Mouse (Mus musculus): ENCODE measurements around the gene Pank4. TPM values are rescaled to one million over a fixed set of nuclear protein-coding genes. Genes with fewer than 3 reads are reported as not detected.
A peak's percentile ranks its signal among the peaks of the same experiment; 100 is the strongest.

The Pank4 gene
- polyA plus RNA-seq, 1 experiment from 2014 or later, result 31.5 TPM

GRCm38 (mm10) chr4:154926969-154927898 is 36.7 kb upstream of the Pank4 start:
- H3K4me1 ChIP-seq (replicated peaks; ENCODE audit: control insufficient read depth, insufficient read depth, low read length), result no peaks in the 10 kb centered on the region
- peak overlapping the region; percentile 12; the same call in 1 of the 2 replicates for H3K9ac ChIP-seq (ENCODE audit: low read depth, low read length)
- DNase-seq (ENCODE audit: low spot score) (no peak), ATAC-seq (ENCODE audit: low FRiP score) (no peak)
- H3K27ac ChIP-seq (ENCODE audit: low read depth, low read length), result no peak overlapping the region
- no peaks in the 10 kb centered on the region for H3K36me3 ChIP-seq (ENCODE audit: control insufficient read depth, insufficient read depth, low read length)
- H3K9me3 ChIP-seq (ENCODE audit: control insufficient read depth, low read length), result no peaks in the 10 kb centered on the region
- H3K4me2 ChIP-seq (replicated peaks; ENCODE audit: low read depth, low read length), result no peak overlapping the region
- no peak overlapping the region for H3K4me3 ChIP-seq (ENCODE audit: low read depth, low read length)
- no peaks in the 10 kb centered on the region for H3K27me3 ChIP-seq (ENCODE audit: control insufficient read depth, insufficient read depth, low read length)
- WGBS, result 64% methylated on average over 9 of the region's 9 CpGs

GRCm38 (mm10) chr4:154927899-154928337 is 36.0 kb upstream of the Pank4 start:
- DNase-seq (ENCODE audit: low spot score), result no peak
- no peaks in the 10 kb centered on the region for H3K36me3 ChIP-seq (ENCODE audit: control insufficient read depth, insufficient read depth, low read length)
- no peak overlapping the region for H3K9ac ChIP-seq (ENCODE audit: low read depth, low read length)
- H3K27ac ChIP-seq (ENCODE audit: low read depth, low read length), result no peak overlapping the region
- 75% methylated on average over 5 of the region's 5 CpGs for WGBS
- no peak for ATAC-seq (ENCODE audit: low FRiP score)
- no peak overlapping the region for H3K4me2 ChIP-seq (replicated peaks; ENCODE audit: low read depth, low read length)
- no peaks in the 10 kb centered on the region for H3K9me3 ChIP-seq (ENCODE audit: control insufficient read depth, low read length)
- H3K4me3 ChIP-seq (ENCODE audit: low read depth, low read length), result no peak overlapping the region
- H3K27me3 ChIP-seq (ENCODE audit: control insufficient read depth, insufficient read depth, low read length), result no peaks in the 10 kb centered on the region
- no peaks in the 10 kb centered on the region for H3K4me1 ChIP-seq (replicated peaks; ENCODE audit: control insufficient read depth, insufficient read depth, low read length)

GRCm38 (mm10) chr4:154928395-154929087 is 35.4 kb upstream of the Pank4 start, which contains the start of gene Tnfrsf14:
Tnfrsf14 (minus strand) TSS chr4:154928563.
- H3K4me1 ChIP-seq (replicated peaks; ENCODE audit: control insufficient read depth, insufficient read depth, low read length), result no peaks in the 10 kb centered on the region
- no peak for ATAC-seq (ENCODE audit: low FRiP score)
- peak within 1 kb of the TSS; percentile 12; the same call in 1 of the 2 replicates for H3K9ac ChIP-seq (ENCODE audit: low read depth, low read length)
- no peak within 1 kb of the TSS for H3K4me2 ChIP-seq (replicated peaks; ENCODE audit: low read depth, low read length)
- peak within 1 kb of the TSS; percentile 11; the same call in 1 of the 2 replicates for H3K27ac ChIP-seq (ENCODE audit: low read depth, low read length)
- 46% methylated on average over 12 of the region's 12 CpGs for WGBS
- H3K27me3 ChIP-seq (ENCODE audit: control insufficient read depth, insufficient read depth, low read length), result no peaks in the 10 kb centered on the region
- DNase-seq (ENCODE audit: low spot score), result no peak
- no peak within 1 kb of the TSS for H3K4me3 ChIP-seq (ENCODE audit: low read depth, low read length)
- H3K36me3 ChIP-seq (ENCODE audit: control insufficient read depth, insufficient read depth, low read length), result no peaks in the 10 kb centered on the region
- no peaks in the 10 kb centered on the region for H3K9me3 ChIP-seq (ENCODE audit: control insufficient read depth, low read length)

- H3K4me1 ChIP-seq (replicated peaks; ENCODE audit: control insufficient read depth, insufficient read depth, low read length), result no peaks in the 10 kb centered on the region
- H3K4me3 ChIP-seq (ENCODE audit: low read depth, low read length), result no peak overlapping the region
- peak overlapping the region; percentile 11; the same call in 1 of the 2 replicates for H3K27ac ChIP-seq (ENCODE audit: low read depth, low read length)
- no peaks in the 10 kb centered on the region for H3K9me3 ChIP-seq (ENCODE audit: control insufficient read depth, low read length)
- 81% methylated on average over 12 of the region's 12 CpGs for WGBS
- no peak overlapping the region for H3K4me2 ChIP-seq (replicated peaks; ENCODE audit: low read depth, low read length)
- no peaks in the 10 kb centered on the region for H3K27me3 ChIP-seq (ENCODE audit: control insufficient read depth, insufficient read depth, low read length)
- H3K9ac ChIP-seq (ENCODE audit: low read depth, low read length), result no peak overlapping the region
- DNase-seq (ENCODE audit: low spot score) (no peak), ATAC-seq (ENCODE audit: low FRiP score) (no peak)
- H3K36me3 ChIP-seq (ENCODE audit: control insufficient read depth, insufficient read depth, low read length), result no peaks in the 10 kb centered on the region
Observed at GRCm38 (mm10) chr4:154929088-154929660, 34.7 kb upstream of the Pank4 start.

GRCm38 (mm10) chr4:154933306-154933907 is 30.5 kb upstream of the Pank4 start:
- Histone ChIP-seq H3K4me2 (replicated peaks; ENCODE audit: low read depth, low read length) (no peak overlapping the region), H3K36me3 (ENCODE audit: control insufficient read depth, insufficient read depth, low read length) (no peaks in the 10 kb centered on the region), H3K4me1 (replicated peaks; ENCODE audit: control insufficient read depth, insufficient read depth, low read length) (no peaks in the 10 kb centered on the region), H3K27me3 (ENCODE audit: control insufficient read depth, insufficient read depth, low read length) (no peaks in the 10 kb centered on the region), H3K9ac (ENCODE audit: low read depth, low read length) (no peak overlapping the region), H3K4me3 (ENCODE audit: low read depth, low read length) (no peak overlapping the region), H3K9me3 (ENCODE audit: control insufficient read depth, low read length) (no peaks in the 10 kb centered on the region), H3K27ac (ENCODE audit: low read depth, low read length) (no peak overlapping the region)
- DNase-seq (ENCODE audit: low spot score), result no peak
- ATAC-seq (ENCODE audit: low FRiP score), result no peak
- 58% methylated on average over 13 of the region's 13 CpGs for WGBS

- no peaks in the 10 kb centered on the region for H3K36me3 ChIP-seq (ENCODE audit: control insufficient read depth, insufficient read depth, low read length)
- no peak overlapping the region for H3K27ac ChIP-seq (ENCODE audit: low read depth, low read length)
- H3K27me3 ChIP-seq (ENCODE audit: control insufficient read depth, insufficient read depth, low read length), result no peaks in the 10 kb centered on the region
- H3K4me1 ChIP-seq (replicated peaks; ENCODE audit: control insufficient read depth, insufficient read depth, low read length), result no peaks in the 10 kb centered on the region
- DNase-seq (ENCODE audit: low spot score) (no peak), ATAC-seq (ENCODE audit: low FRiP score) (no peak)
- no peaks in the 10 kb centered on the region for H3K9me3 ChIP-seq (ENCODE audit: control insufficient read depth, low read length)
- no peak overlapping the region for H3K4me3 ChIP-seq (ENCODE audit: low read depth, low read length)
- H3K9ac ChIP-seq (ENCODE audit: low read depth, low read length), result no peak overlapping the region
- H3K4me2 ChIP-seq (replicated peaks; ENCODE audit: low read depth, low read length), result no peak overlapping the region
- WGBS, result 98% methylated on average over 2 of the region's 2 CpGs
Observed at GRCm38 (mm10) chr4:154934800-154935199, 29.1 kb upstream of the Pank4 start.

GRCm38 (mm10) chr4:154935788-154936187 is 28.1 kb upstream of the Pank4 start:
- no peak for DNase-seq (ENCODE audit: low spot score)
- Histone ChIP-seq H3K27me3 (ENCODE audit: control insufficient read depth, insufficient read depth, low read length) (no peaks in the 10 kb centered on the region), H3K4me1 (replicated peaks; ENCODE audit: control insufficient read depth, insufficient read depth, low read length) (no peaks in the 10 kb centered on the region), H3K4me2 (replicated peaks; ENCODE audit: low read depth, low read length) (no peak overlapping the region), H3K36me3 (ENCODE audit: control insufficient read depth, insufficient read depth, low read length) (no peaks in the 10 kb centered on the region), H3K9ac (ENCODE audit: low read depth, low read length) (no peak overlapping the region), H3K9me3 (ENCODE audit: control insufficient read depth, low read length) (no peaks in the 10 kb centered on the region), H3K27ac (ENCODE audit: low read depth, low read length) (no peak overlapping the region), H3K4me3 (ENCODE audit: low read depth, low read length) (no peak overlapping the region)
- WGBS, result 79% methylated on average over 7 of the region's 7 CpGs
- no peak for ATAC-seq (ENCODE audit: low FRiP score)

GRCm38 (mm10) chr4:154936542-154937255 is 27.2 kb upstream of the Pank4 start:
- Histone ChIP-seq H3K4me1 (replicated peaks; ENCODE audit: control insufficient read depth, insufficient read depth, low read length) (no peaks in the 10 kb centered on the region), H3K9ac (ENCODE audit: low read depth, low read length) (no peak overlapping the region), H3K9me3 (ENCODE audit: control insufficient read depth, low read length) (no peaks in the 10 kb centered on the region), H3K4me2 (replicated peaks; ENCODE audit: low read depth, low read length) (no peak overlapping the region), H3K36me3 (ENCODE audit: control insufficient read depth, insufficient read depth, low read length) (no peaks in the 10 kb centered on the region), H3K27ac (ENCODE audit: low read depth, low read length) (no peak overlapping the region), H3K27me3 (ENCODE audit: control insufficient read depth, insufficient read depth, low read length) (no peaks in the 10 kb centered on the region), H3K4me3 (ENCODE audit: low read depth, low read length) (no peak overlapping the region)
- ATAC-seq (ENCODE audit: low FRiP score) (no peak), DNase-seq (ENCODE audit: low spot score) (no peak)
- WGBS, result 58% methylated on average over 8 of the region's 8 CpGs
